Mouse (Mus musculus): ENCODE measurements around the gene Mybpc1. TPM values are rescaled to one million over a fixed set of nuclear protein-coding genes. Genes with fewer than 3 reads are reported as not detected.
A peak's percentile ranks its signal among the peaks of the same experiment; 100 is the strongest.
"Not testable (repeated sequence)": the region's sequence is repeated elsewhere in the genome, so short reads cannot be mapped to it uniquely, and the experiment has no call there.

Mybpc1 gene
- polyA plus RNA-seq, 1 experiment from 2014 or later = 1.9 TPM

DNA sequence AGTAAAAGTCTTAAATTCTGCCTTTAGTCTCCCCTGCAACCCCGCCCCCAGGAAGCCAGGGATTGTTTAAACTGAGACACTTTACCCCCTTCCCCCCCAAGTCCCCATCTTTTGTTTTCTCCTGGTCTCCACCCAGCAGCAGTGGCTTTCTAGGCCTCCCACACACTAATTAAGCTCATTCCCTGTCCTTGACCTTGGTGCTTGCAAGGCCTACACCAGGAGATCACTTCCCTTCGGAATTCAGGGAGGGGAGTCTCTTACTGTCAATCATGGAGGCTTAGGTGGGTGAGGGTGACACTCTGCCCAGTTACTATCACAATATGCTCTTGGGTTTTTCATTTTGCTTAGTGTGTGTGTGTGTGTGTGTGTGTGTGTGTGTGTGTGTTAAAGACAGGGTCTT is 57.3 kb downstream of the Mybpc1 start:
- Histone ChIP-seq H3K4me2 (no peak overlapping the region), H3K27me3 (replicated peaks) (no peaks in the 10 kb centered on the region), H3K27ac (no peak overlapping the region), H3K9ac (no peak overlapping the region), H3K4me1 (no peaks in the 10 kb centered on the region), H3K36me3 (no peaks in the 10 kb centered on the region), H3K4me3 (replicated peaks) (no peak overlapping the region), H3K9me3 (no peaks in the 10 kb centered on the region)
- WGBS = 38% methylated on average over 2 of the region's 2 CpGs
- ATAC-seq (ENCODE audit: insufficient read depth, low FRiP score, low read depth) = no peak

DNA sequence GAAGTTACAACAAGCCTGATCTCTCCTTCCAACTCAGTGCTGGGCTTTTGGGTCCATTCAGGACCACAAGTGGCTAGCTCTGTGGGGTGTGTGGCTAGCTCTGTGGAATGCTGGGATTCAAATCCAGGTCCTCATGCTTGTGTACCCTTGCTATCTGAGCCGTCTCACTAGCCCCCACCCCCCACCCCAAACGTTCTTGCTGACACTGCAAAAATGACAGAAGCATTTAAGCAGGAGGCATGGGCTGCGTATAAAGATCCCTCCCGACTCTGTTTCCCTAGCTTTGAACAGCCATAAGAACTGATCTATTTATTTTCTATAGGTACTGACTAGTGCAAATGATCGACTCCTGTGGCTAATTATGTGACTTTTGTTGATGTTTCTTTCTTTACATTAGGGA is 74.3 kb downstream of the Mybpc1 start:
- 62% methylated on average over 5 of the region's 5 CpGs for WGBS
- Histone ChIP-seq H3K36me3 (no peaks in the 10 kb centered on the region), H3K27me3 (replicated peaks) (no peaks in the 10 kb centered on the region), H3K27ac (no peak overlapping the region), H3K4me2 (no peak overlapping the region), H3K9me3 (no peaks in the 10 kb centered on the region), H3K9ac (no peak overlapping the region), H3K4me3 (replicated peaks) (no peak overlapping the region), H3K4me1 (no peaks in the 10 kb centered on the region)
- no peak for ATAC-seq (ENCODE audit: insufficient read depth, low FRiP score, low read depth)

DNA sequence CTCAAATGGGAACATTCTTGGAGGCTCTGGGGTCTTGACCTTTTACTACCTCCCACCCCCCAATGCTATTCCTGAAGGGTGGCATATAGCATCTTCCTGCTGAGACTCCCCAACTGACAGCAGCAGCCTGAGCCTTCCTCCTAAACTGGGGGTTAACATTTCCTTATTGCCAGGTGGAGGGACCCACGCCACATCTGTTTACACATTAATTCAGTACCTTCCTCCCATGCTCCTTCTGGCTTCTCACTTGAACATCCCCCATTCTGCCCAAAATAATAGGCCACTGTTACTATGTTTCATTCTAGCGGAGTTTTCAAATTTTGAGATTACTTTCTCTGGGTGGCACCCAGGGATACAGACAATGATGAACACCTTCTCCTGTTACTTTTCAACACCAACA is 80.9 kb downstream of the Mybpc1 start:
- 71% methylated on average over 2 of the region's 2 CpGs for WGBS
- no peak for ATAC-seq (ENCODE audit: insufficient read depth, low FRiP score, low read depth)

DNA sequence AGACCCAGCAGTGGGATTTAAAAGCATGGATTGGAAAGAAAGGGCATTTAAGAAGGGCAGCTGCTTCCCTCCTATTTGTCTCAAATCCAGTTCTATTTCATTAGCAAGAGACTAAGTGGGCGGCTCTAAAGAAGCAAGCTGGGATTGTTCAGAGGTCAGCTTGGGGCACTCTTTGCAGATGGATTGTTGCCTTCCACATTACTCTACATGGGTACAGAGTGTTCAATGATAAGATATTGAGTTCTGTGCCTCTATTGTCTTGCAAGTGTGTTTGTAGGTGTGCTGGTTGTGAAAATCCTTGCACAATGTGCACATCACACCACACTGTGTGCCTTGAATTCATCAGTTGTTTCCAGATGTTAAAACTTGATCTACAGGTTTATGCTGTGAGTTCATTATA is 81.7 kb downstream of the Mybpc1 start:
- no peaks in the 10 kb centered on the region for H3K36me3 ChIP-seq
- no peaks in the 10 kb centered on the region for H3K9me3 ChIP-seq
- no peak overlapping the region for H3K9ac ChIP-seq
- H3K4me2 ChIP-seq = no peak overlapping the region
- H3K27me3 ChIP-seq (replicated peaks) = no peaks in the 10 kb centered on the region
- H3K4me3 ChIP-seq (replicated peaks) = no peak overlapping the region
- WGBS = 83% methylated on average over 1 of the region's 1 CpGs
- H3K27ac ChIP-seq = no peak overlapping the region
- H3K4me1 ChIP-seq = no peaks in the 10 kb centered on the region
- ATAC-seq (ENCODE audit: insufficient read depth, low FRiP score, low read depth) = no peak

More for the DNA sequence above, 80.9 kb downstream of the Mybpc1 start:
- Histone ChIP-seq H3K4me1 (no peaks in the 10 kb centered on the region), H3K4me3 (replicated peaks) (no peak overlapping the region), H3K36me3 (no peaks in the 10 kb centered on the region), H3K4me2 (no peak overlapping the region), H3K9ac (no peak overlapping the region), H3K9me3 (no peaks in the 10 kb centered on the region), H3K27me3 (replicated peaks) (no peaks in the 10 kb centered on the region), H3K27ac (no peak overlapping the region)

DNA sequence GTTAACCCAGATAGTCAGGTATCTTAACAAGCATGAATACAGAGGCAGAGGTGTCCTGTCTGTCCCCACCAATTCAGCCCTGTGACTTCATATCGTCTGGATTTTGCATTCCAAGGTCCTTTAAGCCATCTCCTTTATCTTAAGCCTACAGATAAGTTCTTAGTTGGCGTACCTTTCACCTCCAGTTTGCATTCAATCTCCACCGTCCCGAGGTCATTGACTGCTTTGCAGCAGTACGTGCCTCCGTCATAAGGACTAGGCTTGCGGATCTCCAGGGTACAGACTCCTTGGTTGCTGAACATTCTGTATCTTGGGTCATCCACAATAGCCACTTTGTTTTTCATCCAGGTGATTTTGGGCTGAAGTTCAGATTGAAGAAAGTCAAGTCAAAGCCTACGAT is 82.2 kb downstream of the Mybpc1 start:
- 75% methylated on average over 8 of the region's 8 CpGs for WGBS
- Histone ChIP-seq H3K9ac (no peak overlapping the region), H3K4me2 (no peak overlapping the region), H3K9me3 (no peaks in the 10 kb centered on the region), H3K4me1 (no peaks in the 10 kb centered on the region), H3K36me3 (no peaks in the 10 kb centered on the region), H3K27me3 (replicated peaks) (no peaks in the 10 kb centered on the region), H3K4me3 (replicated peaks) (no peak overlapping the region), H3K27ac (no peak overlapping the region)
- no peak for ATAC-seq (ENCODE audit: insufficient read depth, low FRiP score, low read depth)

DNA sequence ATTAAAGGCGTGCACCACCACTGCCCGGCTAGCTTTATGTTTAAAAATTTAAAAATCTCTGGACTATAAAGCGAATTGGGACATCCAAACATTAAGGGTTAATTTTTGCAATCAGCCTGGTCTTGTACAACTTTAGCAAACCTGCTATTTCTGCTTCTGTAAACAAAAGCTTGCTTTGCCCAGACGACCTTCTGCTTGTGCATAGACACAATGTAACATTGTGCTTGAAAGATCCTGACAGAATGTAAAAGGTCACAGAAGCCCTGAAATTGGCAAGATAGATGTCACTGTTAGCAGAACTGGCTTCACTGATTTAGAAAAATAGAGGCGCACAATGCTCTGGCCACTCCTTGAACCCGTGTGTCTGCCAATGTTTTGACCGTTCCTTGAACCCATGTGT is 89.9 kb downstream of the Mybpc1 start:
- not testable (repeated sequence) for H3K4me1 ChIP-seq; H3K36me3 ChIP-seq; H3K9me3 ChIP-seq; H3K27ac ChIP-seq; H3K9ac ChIP-seq; ATAC-seq (ENCODE audit: insufficient read depth, low FRiP score, low read depth); H3K27me3 ChIP-seq (replicated peaks); H3K4me2 ChIP-seq; H3K4me3 ChIP-seq (replicated peaks)
- WGBS = 73% methylated on average over 7 of the region's 7 CpGs

DNA sequence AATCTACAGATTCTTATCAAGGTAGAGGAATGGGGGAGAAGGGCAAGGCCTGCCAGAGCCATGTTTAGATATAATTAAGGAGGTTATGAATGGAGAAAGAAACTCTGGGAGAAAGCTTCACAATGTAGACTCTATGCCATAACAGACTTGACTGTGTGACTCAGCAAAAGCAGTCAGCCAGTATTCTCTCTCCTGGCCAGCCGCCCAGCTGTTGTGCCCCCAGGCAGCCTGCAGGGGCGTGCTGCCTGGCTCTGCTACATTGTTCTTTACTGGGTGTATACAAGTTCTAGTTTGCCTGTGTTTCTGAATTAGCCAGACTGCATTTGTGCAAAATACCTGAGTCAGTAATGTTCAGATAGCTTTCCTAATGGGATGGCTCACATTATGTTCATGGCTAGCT is 90.5 kb downstream of the Mybpc1 start:
- Histone ChIP-seq H3K36me3 (no peaks in the 10 kb centered on the region), H3K9me3 (no peaks in the 10 kb centered on the region), H3K4me3 (replicated peaks) (no peak overlapping the region), H3K4me1 (no peaks in the 10 kb centered on the region), H3K27ac (no peak overlapping the region), H3K27me3 (replicated peaks) (no peaks in the 10 kb centered on the region), H3K4me2 (no peak overlapping the region), H3K9ac (no peak overlapping the region)
- 61% methylated on average over 2 of the region's 2 CpGs for WGBS
- no peak for ATAC-seq (ENCODE audit: insufficient read depth, low FRiP score, low read depth)

DNA sequence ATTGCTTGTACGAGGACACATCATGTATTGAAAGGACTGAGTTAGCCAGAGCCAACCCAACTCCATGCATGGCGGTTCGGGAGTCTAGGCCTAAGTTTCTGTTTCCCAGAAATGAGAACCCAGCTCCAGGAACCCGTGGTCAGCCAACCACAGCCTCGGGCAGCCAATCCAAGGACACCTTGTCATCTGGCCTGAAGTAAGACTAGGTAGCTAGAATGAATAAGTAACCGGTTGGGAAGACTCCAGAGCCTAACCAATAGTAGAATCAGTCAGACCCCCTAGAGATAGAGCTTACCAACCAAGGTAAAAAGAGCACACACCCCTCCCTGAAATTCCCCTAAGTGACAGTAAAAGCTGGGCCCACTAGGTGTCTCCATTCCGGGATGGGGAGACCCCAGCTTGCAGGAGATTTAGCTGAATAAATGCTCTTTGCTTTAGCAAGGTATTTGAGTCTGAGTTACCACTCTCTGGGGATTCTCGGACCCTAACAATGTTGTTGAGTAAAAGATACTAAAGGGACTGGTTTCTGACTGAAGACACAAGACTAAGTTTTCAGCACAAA is 91.3 kb downstream of the Mybpc1 start:
- H3K4me1 ChIP-seq = no peaks in the 10 kb centered on the region
- WGBS = 72% methylated on average over 8 of the region's 8 CpGs

DNA sequence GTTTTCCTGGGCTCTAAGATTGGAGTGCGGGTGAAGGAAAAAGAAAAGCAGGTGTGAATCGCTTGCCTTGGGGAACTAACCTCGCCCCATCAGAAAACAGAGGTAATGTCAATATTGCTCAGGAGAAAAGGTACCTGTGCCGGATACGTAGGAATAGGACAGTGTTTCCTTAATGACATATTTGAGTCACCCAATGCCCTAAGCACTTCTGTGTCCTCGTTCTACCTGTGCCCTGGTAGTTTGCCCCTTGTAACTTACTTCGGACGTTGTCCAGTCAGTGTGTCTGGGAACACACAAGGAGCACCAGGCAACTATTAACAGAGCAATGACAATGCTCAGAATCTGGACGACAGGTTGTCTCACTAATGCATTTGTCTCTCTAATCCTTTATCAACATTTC is 93.6 kb downstream of the Mybpc1 start:
- ATAC-seq (ENCODE audit: insufficient read depth, low FRiP score, low read depth) = peak; percentile 47; the same call in 1 of the 2 replicates
- H3K36me3 ChIP-seq = no peaks in the 10 kb centered on the region
- no peaks in the 10 kb centered on the region for H3K27me3 ChIP-seq (replicated peaks)
- H3K4me2 ChIP-seq = no peak overlapping the region
- H3K27ac ChIP-seq = no peak overlapping the region
- H3K4me1 ChIP-seq = no peaks in the 10 kb centered on the region
- no peak overlapping the region for H3K9ac ChIP-seq
- no peaks in the 10 kb centered on the region for H3K9me3 ChIP-seq
- 72% methylated on average over 9 of the region's 9 CpGs for WGBS
- H3K4me3 ChIP-seq (replicated peaks) = no peak overlapping the region

More for the DNA sequence above, 91.3 kb downstream of the Mybpc1 start:
- Histone ChIP-seq H3K27me3 (replicated peaks) (no peaks in the 10 kb centered on the region), H3K27ac (no peak overlapping the region), H3K36me3 (no peaks in the 10 kb centered on the region), H3K4me2 (no peak overlapping the region), H3K4me3 (replicated peaks) (no peak overlapping the region), H3K9me3 (no peaks in the 10 kb centered on the region), H3K9ac (no peak overlapping the region)
- ATAC-seq (ENCODE audit: insufficient read depth, low FRiP score, low read depth) = no peak

DNA sequence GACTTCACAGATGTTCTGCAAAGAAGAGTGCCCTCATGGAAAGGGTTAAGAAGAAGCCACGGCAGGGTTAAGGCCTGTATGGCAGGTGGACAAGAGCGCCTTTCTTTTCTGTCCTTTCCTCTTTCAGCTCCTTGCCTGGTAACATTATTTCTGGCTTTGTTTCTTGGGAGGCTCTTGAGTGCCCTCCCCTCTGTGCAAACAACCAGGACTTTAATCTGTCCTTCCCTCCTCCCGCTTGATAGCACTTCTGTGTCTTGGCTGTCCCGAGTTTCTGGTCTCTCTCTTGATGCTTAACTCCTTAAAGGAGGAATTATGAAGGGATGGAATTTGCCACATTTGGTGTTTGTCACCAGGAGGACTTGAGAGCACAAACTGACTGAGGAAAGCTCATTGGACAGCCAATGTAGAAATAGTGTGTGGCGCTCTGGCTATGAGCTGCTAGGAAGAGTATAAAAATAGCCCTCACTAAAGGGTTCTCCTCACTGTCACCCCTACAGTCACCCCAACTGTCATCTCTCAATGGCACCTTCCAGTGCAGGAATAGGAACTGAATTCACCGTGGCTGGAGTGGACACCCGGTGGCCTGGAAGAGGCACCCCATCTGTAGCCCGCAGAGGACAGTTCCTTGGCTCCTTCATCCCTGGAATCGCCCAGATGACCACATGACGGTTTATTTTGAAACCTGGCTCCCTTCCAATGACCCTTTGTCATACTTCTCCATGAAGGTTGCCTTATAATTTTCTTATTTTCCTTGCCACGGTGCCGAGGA is 94.3 kb downstream of the Mybpc1 start:
- 69% methylated on average over 12 of the region's 12 CpGs for WGBS
- no peaks in the 10 kb centered on the region for H3K4me1 ChIP-seq
- no peak overlapping the region for H3K9ac ChIP-seq
- no peak for ATAC-seq (ENCODE audit: insufficient read depth, low FRiP score, low read depth)
- no peak overlapping the region for H3K4me3 ChIP-seq (replicated peaks)
- H3K4me2 ChIP-seq = no peak overlapping the region
- H3K27ac ChIP-seq = no peak overlapping the region
- H3K27me3 ChIP-seq (replicated peaks) = no peaks in the 10 kb centered on the region
- H3K9me3 ChIP-seq = no peaks in the 10 kb centered on the region
- no peaks in the 10 kb centered on the region for H3K36me3 ChIP-seq

DNA sequence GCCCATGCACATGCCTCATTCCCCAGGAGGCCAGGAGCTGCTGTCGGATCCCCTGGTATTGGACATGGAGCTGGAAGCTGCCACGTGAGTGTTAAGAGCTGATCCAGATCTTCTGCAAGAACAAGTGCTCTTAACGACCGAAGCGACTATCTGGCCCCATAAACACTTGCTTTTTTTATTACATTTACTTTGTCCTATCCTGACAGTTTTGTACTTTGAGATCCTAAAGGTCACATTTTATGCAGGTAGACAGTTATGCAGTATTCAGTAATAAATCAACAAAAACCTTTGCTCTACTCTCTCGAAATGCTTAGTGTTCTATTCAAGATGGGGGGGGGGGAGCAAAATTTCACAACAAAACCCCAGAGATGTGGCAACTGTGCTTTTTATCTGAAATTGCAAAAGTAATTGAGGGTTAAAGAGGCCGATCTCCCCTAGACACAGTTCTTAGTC is 97.2 kb downstream of the Mybpc1 start:
- no peaks in the 10 kb centered on the region for H3K9me3 ChIP-seq
- H3K9ac ChIP-seq = no peak overlapping the region
- WGBS = 69% methylated on average over 7 of the region's 7 CpGs
- no peak overlapping the region for H3K4me2 ChIP-seq
- H3K27me3 ChIP-seq (replicated peaks) = no peaks in the 10 kb centered on the region
- H3K4me1 ChIP-seq = peaks cover 5% of the 10 kb centered on the region; the same call in 1 of the 2 replicates
- no peak for ATAC-seq (ENCODE audit: insufficient read depth, low FRiP score, low read depth)
- no peak overlapping the region for H3K4me3 ChIP-seq (replicated peaks)
- no peak overlapping the region for H3K27ac ChIP-seq
- no peaks in the 10 kb centered on the region for H3K36me3 ChIP-seq

DNA sequence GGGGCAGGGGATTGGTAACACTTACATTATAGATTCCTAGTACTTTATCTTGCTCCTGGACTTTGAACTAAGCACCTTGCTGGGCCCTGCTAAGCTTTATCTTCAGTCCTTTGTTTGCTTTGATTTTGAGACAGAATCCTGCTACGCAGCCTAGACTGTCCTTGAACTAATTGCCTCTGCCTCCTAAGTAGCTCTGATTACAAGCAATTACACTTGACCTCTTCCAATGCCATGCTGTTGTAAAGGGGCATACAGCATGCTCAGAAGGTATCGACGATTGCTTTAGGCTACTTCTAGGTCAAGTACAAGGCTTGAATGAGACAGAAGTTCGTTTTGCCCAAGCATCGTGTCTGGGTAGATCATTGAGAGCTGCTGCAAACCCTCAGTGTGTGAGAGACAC is 99.7 kb downstream of the Mybpc1 start:
- Histone ChIP-seq H3K4me2 (no peak overlapping the region), H3K27ac (peak overlapping the region; percentile 21; the same call in 1 of the 2 replicates), H3K9me3 (no peaks in the 10 kb centered on the region), H3K27me3 (replicated peaks) (no peaks in the 10 kb centered on the region), H3K36me3 (no peaks in the 10 kb centered on the region), H3K9ac (no peak overlapping the region), H3K4me3 (replicated peaks) (no peak overlapping the region), H3K4me1 (peaks cover 5% of the 10 kb centered on the region; the same call in 1 of the 2 replicates)
- no peak; the same call in 1 of the 2 replicates for ATAC-seq (ENCODE audit: insufficient read depth, low FRiP score, low read depth)
- 60% methylated on average over 5 of the region's 5 CpGs for WGBS

Measured in stomach, embryonic 15.5 days (tissue).